Mouse (Mus musculus): ENCODE results near the gene Adam8. TPM values are rescaled to one million over a fixed set of nuclear protein-coding genes. Genes with fewer than 3 reads are reported as not detected.
A peak's percentile ranks its signal among the peaks of the same experiment; 100 is the strongest.

Adam8 gene
- polyA plus RNA-seq, 1 experiment from 2014 or later: 2.0 TPM

DNA sequence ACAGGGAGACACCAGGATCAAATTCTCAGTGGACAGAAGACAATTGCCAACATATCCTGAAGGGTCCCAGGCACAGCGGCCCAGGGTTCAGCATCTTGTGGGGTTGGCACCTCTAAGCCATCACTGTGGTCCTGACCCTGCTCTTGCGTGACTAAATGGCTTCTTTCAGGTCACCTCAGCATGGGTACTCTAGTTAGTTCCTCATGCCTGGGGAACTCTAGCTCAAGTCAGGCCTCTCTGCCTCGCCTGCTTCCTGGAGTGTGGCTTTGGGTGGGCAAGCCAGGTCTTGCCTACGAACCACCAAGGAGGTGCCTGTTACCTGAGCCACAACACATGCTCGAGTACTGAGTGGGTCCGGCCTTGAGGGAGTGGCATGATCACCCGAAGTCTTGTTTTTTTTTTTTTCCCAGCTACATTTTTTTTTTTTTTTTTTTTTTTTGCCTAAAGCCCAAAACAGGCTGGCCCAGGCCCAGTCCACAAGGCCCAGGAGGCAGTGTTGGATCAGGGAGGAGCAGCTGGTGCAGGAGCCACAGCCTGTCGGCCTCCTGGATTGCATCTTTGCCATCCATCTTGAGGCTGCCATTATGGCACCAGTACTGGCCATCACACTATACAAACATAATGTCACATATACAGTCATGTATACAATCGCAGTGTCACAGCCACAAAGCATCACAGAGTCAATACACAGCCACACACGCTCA lies 22.0 kb downstream of the Adam8 start:
- ATAC-seq (ENCODE audit: insufficient read depth): no peak
- Histone ChIP-seq H3K27ac (ENCODE audit: low read depth) (no peak overlapping the region), H3K27me3 (ENCODE audit: insufficient read depth, low read length) (no peaks in the 10 kb centered on the region), H3K4me2 (no peak overlapping the region), H3K9me3 (ENCODE audit: low read depth, low read length) (no peaks in the 10 kb centered on the region), H3K4me3 (ENCODE audit: low read depth, low read length) (no peak overlapping the region), H3K9ac (no peak overlapping the region), H3K4me1 (ENCODE audit: insufficient read depth) (no peaks in the 10 kb centered on the region), H3K36me3 (ENCODE audit: insufficient read depth) (no peaks in the 10 kb centered on the region)
- DNase-seq: no peak
- WGBS: 77% methylated on average over 10 of the region's 10 CpGs
- no peak for TF ChIP-seq CTCF (IDR thresholded peaks at IDR 0.05; ENCODE audit: low read depth)

DNA sequence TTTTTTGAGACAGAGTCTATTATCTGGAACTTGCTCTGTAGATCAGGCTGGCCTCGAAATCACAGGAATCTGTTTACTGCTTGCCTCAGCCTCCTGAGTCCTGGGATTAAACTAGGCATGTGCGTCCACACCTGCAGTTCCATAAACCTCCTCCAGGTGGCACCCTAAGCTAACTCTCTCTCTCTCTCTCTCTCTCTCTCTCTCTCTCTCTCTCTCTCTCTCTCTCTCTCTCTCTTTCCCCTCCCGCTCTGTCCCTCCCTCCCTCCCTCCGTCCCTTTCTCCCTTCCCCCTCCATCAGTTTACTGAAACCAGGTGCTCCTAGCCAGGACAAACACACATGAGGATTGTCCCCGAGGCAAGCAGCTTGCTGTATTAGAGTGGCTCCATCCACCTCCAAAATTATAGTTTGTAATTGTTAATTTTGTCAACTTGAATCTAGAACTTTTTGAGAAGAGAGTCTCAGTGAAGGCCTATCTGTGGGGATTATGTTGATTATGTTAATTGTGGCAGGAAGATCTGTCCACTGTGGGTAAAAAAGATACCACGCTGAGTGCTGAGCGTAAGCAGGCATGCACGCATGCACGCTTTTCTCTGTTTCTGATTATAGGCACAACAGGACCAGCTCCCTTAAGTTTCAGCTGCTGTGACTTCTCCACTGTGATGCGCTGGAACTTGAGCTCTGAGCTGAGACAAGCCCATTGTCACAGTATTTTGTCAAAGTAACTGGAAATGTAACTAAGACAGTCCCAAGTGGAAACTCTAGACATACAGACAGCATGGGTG lies 22.8 kb downstream of the Adam8 start:
- no peak overlapping the region for H3K27ac ChIP-seq (ENCODE audit: low read depth)
- 45% methylated on average over 9 of the region's 10 CpGs for WGBS
- no peak overlapping the region for H3K9ac ChIP-seq
- H3K27me3 ChIP-seq (ENCODE audit: insufficient read depth, low read length): no peaks in the 10 kb centered on the region
- no peaks in the 10 kb centered on the region for H3K4me1 ChIP-seq (ENCODE audit: insufficient read depth)
- no peak overlapping the region for H3K4me2 ChIP-seq
- DNase-seq (peak; percentile 90), ATAC-seq (ENCODE audit: insufficient read depth) (0 out of 2 replicates have a peak, but pooled peaks have one; percentile 42)
- no peaks in the 10 kb centered on the region for H3K36me3 ChIP-seq (ENCODE audit: insufficient read depth)
- H3K9me3 ChIP-seq (ENCODE audit: low read depth, low read length): no peaks in the 10 kb centered on the region
- peak; percentile 90 for TF ChIP-seq CTCF (IDR thresholded peaks at IDR 0.05; ENCODE audit: low read depth)
- H3K4me3 ChIP-seq (ENCODE audit: low read depth, low read length): no peak overlapping the region

DNA sequence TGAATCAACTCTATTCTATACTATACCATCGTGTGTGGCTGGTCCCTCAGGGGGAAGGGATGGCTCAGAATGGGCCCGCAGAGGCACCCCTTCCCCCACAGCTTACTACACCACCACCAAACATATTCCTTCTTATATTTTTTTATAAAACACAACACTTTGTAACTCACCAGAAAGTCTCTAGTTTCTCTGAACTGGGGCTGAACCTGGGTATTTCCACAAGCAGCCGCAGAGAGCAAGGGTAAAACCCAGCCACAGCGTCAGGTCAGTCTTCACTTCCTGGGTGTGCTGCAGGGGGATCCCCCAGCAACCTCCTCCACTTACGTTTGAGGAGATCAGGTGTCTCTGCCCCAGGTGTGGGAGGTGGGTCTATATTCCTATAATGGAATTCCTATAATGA lies 23.9 kb downstream of the Adam8 start:
- Histone ChIP-seq H3K36me3 (ENCODE audit: insufficient read depth) (no peaks in the 10 kb centered on the region), H3K27me3 (ENCODE audit: insufficient read depth, low read length) (no peaks in the 10 kb centered on the region), H3K27ac (ENCODE audit: low read depth) (no peak overlapping the region)

DNA sequence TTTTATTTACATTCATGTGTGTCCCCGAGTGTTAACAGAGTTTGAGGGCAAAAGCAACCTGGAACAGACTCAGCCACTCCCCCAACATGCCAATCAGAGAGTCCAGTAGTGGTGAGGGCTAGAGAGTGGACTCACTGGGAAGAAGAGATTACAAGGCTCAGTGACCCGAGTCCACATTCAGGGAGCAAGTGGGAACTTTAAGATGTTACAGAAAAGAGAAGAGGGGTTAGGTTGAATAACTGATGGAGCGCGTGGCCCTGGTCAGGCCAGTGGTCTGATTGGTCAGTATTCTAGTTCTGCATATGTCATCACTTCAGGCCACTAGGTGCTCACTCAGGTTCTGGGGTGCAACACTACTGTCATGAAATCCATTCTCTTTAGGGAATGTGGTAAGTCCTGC lies 25.2 kb downstream of the Adam8 start:
- no peaks in the 10 kb centered on the region for H3K9me3 ChIP-seq (ENCODE audit: low read depth, low read length)
- H3K4me3 ChIP-seq (ENCODE audit: low read depth, low read length): no peak overlapping the region
- no peak for TF ChIP-seq CTCF (IDR thresholded peaks at IDR 0.05; ENCODE audit: low read depth)
- H3K27me3 ChIP-seq (ENCODE audit: insufficient read depth, low read length): no peaks in the 10 kb centered on the region
- DNase-seq (no peak), ATAC-seq (ENCODE audit: insufficient read depth) (no peak)
- H3K27ac ChIP-seq (ENCODE audit: low read depth): no peak overlapping the region
- H3K4me1 ChIP-seq (ENCODE audit: insufficient read depth): no peaks in the 10 kb centered on the region
- 23% methylated on average over 4 of the region's 4 CpGs for WGBS
- no peaks in the 10 kb centered on the region for H3K36me3 ChIP-seq (ENCODE audit: insufficient read depth)
- no peak overlapping the region for H3K9ac ChIP-seq
- H3K4me2 ChIP-seq: no peak overlapping the region

More for the DNA sequence above, 23.9 kb downstream of the Adam8 start:
- Histone ChIP-seq H3K9ac (no peak overlapping the region), H3K4me3 (ENCODE audit: low read depth, low read length) (no peak overlapping the region), H3K4me1 (ENCODE audit: insufficient read depth) (no peaks in the 10 kb centered on the region), H3K4me2 (no peak overlapping the region), H3K9me3 (ENCODE audit: low read depth, low read length) (no peaks in the 10 kb centered on the region)
- ATAC-seq (ENCODE audit: insufficient read depth) (no peak), DNase-seq (no peak)
- TF ChIP-seq CTCF (IDR thresholded peaks at IDR 0.05; ENCODE audit: low read depth): no peak
- 49% methylated on average over 5 of the region's 5 CpGs for WGBS

DNA sequence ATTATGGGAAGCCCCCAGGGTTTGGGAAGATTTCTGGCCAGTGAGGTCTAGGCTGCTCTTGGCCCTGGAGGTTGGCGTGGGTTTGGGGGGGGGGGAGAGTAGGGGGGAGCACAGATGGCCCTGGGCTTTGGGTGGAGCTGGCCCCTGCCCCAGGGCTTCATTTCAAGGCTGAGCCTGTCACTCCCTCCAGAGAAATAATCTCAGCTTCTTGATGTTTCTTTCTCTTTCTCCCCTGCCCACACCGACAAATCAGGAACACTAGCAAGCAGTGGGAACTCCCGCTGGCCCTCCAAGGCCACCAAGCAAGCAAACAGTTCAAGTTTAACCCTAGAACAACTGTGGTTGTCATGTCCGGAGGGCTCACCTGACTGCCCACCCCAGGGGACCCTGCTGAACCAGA lies 28.5 kb downstream of the Adam8 start:
- no peak overlapping the region for H3K4me2 ChIP-seq
- no peaks in the 10 kb centered on the region for H3K4me1 ChIP-seq (ENCODE audit: insufficient read depth)
- H3K9ac ChIP-seq: no peak overlapping the region
- H3K36me3 ChIP-seq (ENCODE audit: insufficient read depth): no peaks in the 10 kb centered on the region
- no peak overlapping the region for H3K27ac ChIP-seq (ENCODE audit: low read depth)
- no peaks in the 10 kb centered on the region for H3K27me3 ChIP-seq (ENCODE audit: insufficient read depth, low read length)
- 41% methylated on average over 4 of the region's 4 CpGs for WGBS
- no peak overlapping the region for H3K4me3 ChIP-seq (ENCODE audit: low read depth, low read length)
- ATAC-seq (ENCODE audit: insufficient read depth) (no peak), DNase-seq (no peak)
- H3K9me3 ChIP-seq (ENCODE audit: low read depth, low read length): no peaks in the 10 kb centered on the region
- no peak for TF ChIP-seq CTCF (IDR thresholded peaks at IDR 0.05; ENCODE audit: low read depth)

DNA sequence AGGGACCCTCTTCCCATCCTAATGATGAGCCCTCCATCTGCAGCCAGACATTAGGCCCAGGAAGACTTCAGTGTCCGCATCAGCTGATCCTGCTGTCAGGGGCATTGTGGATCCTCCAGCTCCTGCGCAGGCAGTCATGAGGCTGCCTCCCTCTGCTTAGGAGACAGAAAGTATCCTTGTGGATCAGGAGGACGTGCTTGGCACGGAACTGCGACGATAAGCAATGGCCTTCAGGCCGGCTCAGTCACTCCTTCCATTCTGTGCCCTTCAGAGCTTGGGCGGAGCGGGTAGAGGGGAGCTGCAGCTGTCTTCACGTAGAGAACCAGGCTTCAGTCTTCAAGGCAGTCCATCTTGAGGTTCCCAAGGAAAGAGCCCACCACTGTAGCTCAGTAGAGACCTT lies 31.2 kb downstream of the Adam8 start:
- no peaks in the 10 kb centered on the region for H3K4me1 ChIP-seq (ENCODE audit: insufficient read depth)
- H3K27me3 ChIP-seq (ENCODE audit: insufficient read depth, low read length): no peaks in the 10 kb centered on the region
- TF ChIP-seq CTCF (IDR thresholded peaks at IDR 0.05; ENCODE audit: low read depth): no peak
- H3K36me3 ChIP-seq (ENCODE audit: insufficient read depth): no peaks in the 10 kb centered on the region
- no peak overlapping the region for H3K9ac ChIP-seq
- DNase-seq (no peak), ATAC-seq (ENCODE audit: insufficient read depth) (no peak)
- H3K4me2 ChIP-seq: no peak overlapping the region
- H3K9me3 ChIP-seq (ENCODE audit: low read depth, low read length): no peaks in the 10 kb centered on the region
- no peak overlapping the region for H3K27ac ChIP-seq (ENCODE audit: low read depth)
- no peak overlapping the region for H3K4me3 ChIP-seq (ENCODE audit: low read depth, low read length)
- 86% methylated on average over 10 of the region's 10 CpGs for WGBS

DNA sequence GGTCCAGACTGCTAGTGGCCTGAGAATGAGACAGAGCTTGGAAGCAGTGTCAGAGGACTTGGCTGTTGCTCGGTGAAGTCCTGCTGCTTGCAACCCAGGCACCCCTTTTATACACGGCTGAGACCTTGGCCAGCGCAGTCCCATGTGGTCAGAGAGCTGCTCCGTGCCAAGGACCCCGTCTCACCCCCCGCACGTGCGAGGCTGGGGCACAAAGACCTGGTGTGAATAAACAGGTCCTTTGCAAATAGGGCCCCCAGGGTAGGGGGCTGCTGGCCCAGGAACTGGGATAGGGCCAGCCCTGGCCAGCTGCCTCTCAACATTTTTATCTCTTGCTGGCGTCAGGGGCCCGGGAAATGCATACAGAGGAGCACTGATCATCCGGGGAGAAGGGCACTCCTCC lies 34.4 kb downstream of the Adam8 start:
- H3K4me3 ChIP-seq (ENCODE audit: low read depth, low read length): no peak overlapping the region
- peak overlapping the region; percentile 6; the same call in 1 of the 2 replicates for H3K9ac ChIP-seq
- H3K27ac ChIP-seq (ENCODE audit: low read depth): no peak overlapping the region
- H3K27me3 ChIP-seq (ENCODE audit: insufficient read depth, low read length): no peaks in the 10 kb centered on the region
- WGBS: 14% methylated on average over 11 of the region's 11 CpGs
- ATAC-seq (ENCODE audit: insufficient read depth): peak; percentile 33; the same call in 1 of the 2 replicates
- DNase-seq: no peak
- TF ChIP-seq CTCF (IDR thresholded peaks at IDR 0.05; ENCODE audit: low read depth): no peak
- H3K4me2 ChIP-seq: no peak overlapping the region
- H3K36me3 ChIP-seq (ENCODE audit: insufficient read depth): no peaks in the 10 kb centered on the region
- no peaks in the 10 kb centered on the region for H3K9me3 ChIP-seq (ENCODE audit: low read depth, low read length)
- H3K4me1 ChIP-seq (ENCODE audit: insufficient read depth): no peaks in the 10 kb centered on the region
